Mouse (Mus musculus): ENCODE results near the gene Hspb11. TPM values are rescaled to one million over a fixed set of nuclear protein-coding genes. Genes with fewer than 3 reads are reported as not detected.

Hspb11 gene
- polyA plus RNA-seq, 1 experiment from 2014 or later = 36.3 TPM

Other genes starting within 250 kb of the Hspb11 start
- 116 and 121 TPM in 2 replicates for gene Mrpl37, start 186.7 kb upstream of the Hspb11 start, polyA plus RNA-seq (2016; fragmentation: Nextera tagmentation; extraction: Ambion mirVana)
- 7.6 and 8.9 TPM in 2 replicates for gene Cyb5rl, start 186.6 kb upstream of the Hspb11 start, polyA plus RNA-seq (2016; fragmentation: Nextera tagmentation; extraction: Ambion mirVana)
- 0.30 TPM in 2 replicates for gene Cdcp2, start 156.7 kb upstream of the Hspb11 start, polyA plus RNA-seq (2016; fragmentation: Nextera tagmentation; extraction: Ambion mirVana)
- gene Tmem59, start 75.2 kb upstream of the Hspb11 start, polyA plus RNA-seq (2016; fragmentation: Nextera tagmentation; extraction: Ambion mirVana) = 289 and 340 TPM in 2 replicates
- gene Tceanc2, start 74.5 kb upstream of the Hspb11 start, polyA plus RNA-seq (2016; fragmentation: Nextera tagmentation; extraction: Ambion mirVana) = 23.1 and 30.2 TPM in 2 replicates
- gene Ldlrad1, start 44.4 kb upstream of the Hspb11 start, polyA plus RNA-seq (2016; fragmentation: Nextera tagmentation; extraction: Ambion mirVana) = not detected in 2 replicates
- 76.5 and 83.5 TPM in 2 replicates for gene Lrrc42, start 61 bp upstream of the Hspb11 start, polyA plus RNA-seq (2016; fragmentation: Nextera tagmentation; extraction: Ambion mirVana)
- gene Dio1, start 53.6 kb downstream of the Hspb11 start, polyA plus RNA-seq (2016; fragmentation: Nextera tagmentation; extraction: Ambion mirVana) = not detected in 2 replicates
- gene Yipf1, start 60.8 kb downstream of the Hspb11 start, polyA plus RNA-seq (2016; fragmentation: Nextera tagmentation; extraction: Ambion mirVana) = 42.0 and 48.2 TPM in 2 replicates
- 35.1 and 48.3 TPM in 2 replicates for gene Ndc1, start 114.2 kb downstream of the Hspb11 start, polyA plus RNA-seq (2016; fragmentation: Nextera tagmentation; extraction: Ambion mirVana)
- gene Glis1, start 181.0 kb downstream of the Hspb11 start, polyA plus RNA-seq (2016; fragmentation: Nextera tagmentation; extraction: Ambion mirVana) = 2.9 and 6.3 TPM in 2 replicates

Data from hindbrain, embryonic 10.5 days (tissue).